Mouse (Mus musculus) CH12.LX (cell line): ENCODE data around the gene Angptl8.

Experiments used
- CTCF ChIP-seq, 2 experiments: IDR thresholded peaks in 1 of 2; conservative IDR thresholded peaks in 1 of 2; 2 replicates each; pipeline ENCODE4 v1.5.1; 2011 to 2012; ENCODE audit warnings: low read depth in 2 of 2, low read length in 2 of 2, improper control_type of control experiment in 1 of 2, inconsistent platforms in 1 of 2, mild to moderate bottlenecking in 1 of 2, moderate library complexity in 1 of 2
- HCFC1 ChIP-seq: IDR thresholded peaks from 2 replicates; pipeline ENCODE4 v1.6.1; 2012; ENCODE audit warnings: low read depth, mild to moderate bottlenecking, inconsistent platforms, low read length, improper control_type of control experiment
- MAFK ChIP-seq: IDR thresholded peaks from 2 replicates; pipeline ENCODE4 v1.6.1; 2011; ENCODE audit warnings: low read length, improper control_type of control experiment; ENCODE audit not compliant: insufficient replicate concordance
- MAX ChIP-seq: IDR thresholded peaks from 2 replicates; pipeline ENCODE4 v1.6.1; 2011; ENCODE audit warnings: low read length, improper control_type of control experiment
- MXI1 ChIP-seq: IDR thresholded peaks from 2 replicates; pipeline ENCODE4 v1.6.1; 2011; ENCODE audit warnings: mild to moderate bottlenecking, low read depth, low read length, improper control_type of control experiment
- NRF1 ChIP-seq: IDR thresholded peaks from 2 replicates; pipeline ENCODE4 v1.6.1; 2014; ENCODE audit warnings: low read depth, mild to moderate bottlenecking, inconsistent platforms, low read length, improper control_type of control experiment, moderate library complexity
- POLR2A ChIP-seq: IDR thresholded peaks from 2 replicates; pipeline ENCODE4 v1.6.1; 2011; ENCODE audit warnings: low read depth, mild to moderate bottlenecking, improper control_type of control experiment, low read length
- ZC3H11A ChIP-seq: IDR thresholded peaks from 2 replicates; pipeline ENCODE4 v1.6.1; 2012; ENCODE audit warnings: low read depth, mild to moderate bottlenecking, inconsistent platforms, low read length, improper control_type of control experiment
- ZNF384 ChIP-seq: IDR thresholded peaks from 2 replicates; pipeline ENCODE4 v1.6.1; 2012; ENCODE audit warnings: low read depth, low read length, improper control_type of control experiment, inconsistent platforms

GRCm38 (mm10) chr9:21787654-21788053 lies 47.7 kb upstream of the Angptl8 start:
- TF ChIP-seq POLR2A = no peak
- no peak for TF ChIP-seq ZNF384
- no peak for TF ChIP-seq CTCF (conservative IDR thresholded peaks at IDR 0.05 in 1 of 2, IDR thresholded peaks at IDR 0.05 in 1 of 2; ENCODE audit: low read depth in 2 of 2, low read length in 2 of 2)
- no peak for TF ChIP-seq MAFK
- no peak for TF ChIP-seq ZC3H11A
- no peak for TF ChIP-seq MAX
- TF ChIP-seq MXI1 = no peak
- no peak for TF ChIP-seq HCFC1
- no peak for TF ChIP-seq NRF1
